Comparison of ENCODE assay signal across 30 mouse cellular contexts in the genomic region with DNA sequence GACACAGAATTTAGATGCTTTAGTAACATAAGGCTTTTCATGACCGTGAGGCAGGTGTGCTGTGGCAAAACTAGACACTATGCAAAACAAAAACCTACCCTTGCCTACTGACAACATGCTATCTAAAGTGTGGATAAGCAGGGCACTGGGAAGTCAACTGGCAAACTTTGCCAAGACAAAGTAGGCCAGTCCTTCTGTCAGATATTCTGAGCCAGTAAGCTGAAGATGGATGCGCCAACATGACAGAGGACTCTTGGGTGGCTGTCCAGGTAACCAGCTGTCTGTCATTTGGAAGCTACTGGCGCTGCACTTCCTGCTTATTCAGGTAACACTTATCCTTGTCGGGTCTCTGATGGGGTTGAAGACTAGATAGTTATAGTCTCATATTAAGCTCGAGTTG. TPM values are rescaled to one million over a fixed set of nuclear protein-coding genes. Genes with fewer than 3 reads are reported as not detected.
DNase-seq lines count a peak whose midpoint lies in the region; ATAC-seq lines count a peak whose summit lies in the region.
"Had no signal": no experiment of that assay in that cellular context is flagged by ENCODE, and none has a peak within 500 bp of the region (broad histone marks: within the 10 kb centered on the region; RNA-seq: fewer than 3 reads in every experiment).

No protein-coding gene starts in this region.

- no peak overlapping the region for H3K9ac ChIP-seq in intestine, embryonic 14.5 days (ENCODE audit: low read length)
- no peak overlapping the region for H3K9ac ChIP-seq in intestine, embryonic 16.5 days (ENCODE audit: low read depth, low read length)
- H3K9ac ChIP-seq: embryonic facial prominence, embryonic 12.5 days; embryonic facial prominence, embryonic 15.5 days; forebrain, embryonic 13.5 days; heart, embryonic 12.5 days; heart, embryonic 15.5 days; hindbrain, embryonic 14.5 days had no signal

- H3K4me3 ChIP-seq in intestine, embryonic 14.5 days (ENCODE audit: low read depth, low read length) = no peak overlapping the region
- no peak overlapping the region for H3K4me3 ChIP-seq in intestine, embryonic 16.5 days (ENCODE audit: low read length)
- H3K4me3 ChIP-seq: embryonic facial prominence, embryonic 12.5 days; embryonic facial prominence, embryonic 15.5 days; forebrain, embryonic 13.5 days; heart, adult 2 months; heart, embryonic 12.5 days; heart, embryonic 15.5 days had no signal

- no peak overlapping the region for H3K4me2 ChIP-seq in intestine, embryonic 14.5 days (ENCODE audit: low read length)
- no peak overlapping the region for H3K4me2 ChIP-seq in intestine, embryonic 16.5 days (ENCODE audit: low read depth, low read length)
- H3K4me2 ChIP-seq: embryonic facial prominence, embryonic 12.5 days; embryonic facial prominence, embryonic 15.5 days; forebrain, embryonic 13.5 days; heart, embryonic 12.5 days; heart, embryonic 15.5 days; hindbrain, embryonic 14.5 days had no signal

- H3K4me1 ChIP-seq in intestine, embryonic 14.5 days (replicated peaks; ENCODE audit: control insufficient read depth, insufficient read depth, low read length) = no peaks in the 10 kb centered on the region
- 0 out of 2 replicates have a peak, but pooled peaks cover 3% of the 10 kb centered on the region for H3K4me1 ChIP-seq in intestine, embryonic 16.5 days (ENCODE audit: control insufficient read depth, insufficient read depth, low read length)
- H3K4me1 ChIP-seq: embryonic facial prominence, embryonic 12.5 days; embryonic facial prominence, embryonic 15.5 days; forebrain, embryonic 13.5 days; heart, embryonic 12.5 days; heart, embryonic 15.5 days had no signal

- intact Hi-C loops in gastrocnemius, postnatal 14 days (cut with DNase I; ENCODE audit: low total_unique reads) = no loop called here

- no peaks in the 10 kb centered on the region for H3K27me3 ChIP-seq in intestine, embryonic 14.5 days (replicated peaks; ENCODE audit: control insufficient read depth, insufficient read depth, low read length)
- no peaks in the 10 kb centered on the region for H3K27me3 ChIP-seq in intestine, embryonic 16.5 days (replicated peaks; ENCODE audit: control insufficient read depth, insufficient read depth, low read length)
- H3K27me3 ChIP-seq: embryonic facial prominence, embryonic 12.5 days; embryonic facial prominence, embryonic 15.5 days had no signal

- WGBS in intestine, embryonic 14.5 days = 69% methylated on average over 5 of the region's 5 CpGs
- 69% methylated on average over 5 of the region's 5 CpGs for WGBS in intestine, embryonic 16.5 days

- no peak for ATAC-seq in intestine, embryonic 14.5 days (replicated peaks; ENCODE audit: low FRiP score, low TSS enrichment, low read depth)
- no peak for ATAC-seq in intestine, embryonic 16.5 days
- ATAC-seq: activated CD4-positive, CD25-positive, alpha-beta regulatory T cell, adult 4 months; forebrain, embryonic 13.5 days; forebrain, embryonic 16.5 days; hindbrain, postnatal 0 days; inflammation-experienced regulatory T-cells, adult 6 months had no signal

- peak; percentile 52 to 56 for DNase-seq in cerebellum, postnatal 10 days
- no peak for DNase-seq in cerebellum, postnatal 25 days
- DNase-seq in gastrocnemius, postnatal 10 days = peak; percentile 0
- no peak for DNase-seq in gastrocnemius, postnatal 14 days
- DNase-seq in intestine, embryonic 14.5 days (ENCODE audit: low spot score) = peak; percentile 29
- no peak for DNase-seq in spleen, adult 12 weeks (ENCODE audit: low spot score)
- DNase-seq: adrenal gland, postnatal 25 days; cerebellum, adult 2 months; cerebellum, adult 9-11 months; gastrocnemius, postnatal 25 days; heart, adult 2 months; heart, postnatal 10 days; heart, postnatal 4 days; kidney, adult 11 months had no signal

- H3K9me3 ChIP-seq in intestine, embryonic 14.5 days (ENCODE audit: control insufficient read depth, low read length) = no peaks in the 10 kb centered on the region
- H3K9me3 ChIP-seq in intestine, embryonic 16.5 days (ENCODE audit: control insufficient read depth, low read length) = no peaks in the 10 kb centered on the region
- H3K9me3 ChIP-seq: embryonic facial prominence, embryonic 12.5 days; embryonic facial prominence, embryonic 15.5 days; forebrain, embryonic 13.5 days; heart, embryonic 12.5 days; heart, embryonic 15.5 days had no signal

- H3K36me3 ChIP-seq in intestine, embryonic 14.5 days (ENCODE audit: control insufficient read depth, insufficient read depth, low read length) = no peaks in the 10 kb centered on the region
- no peaks in the 10 kb centered on the region for H3K36me3 ChIP-seq in intestine, embryonic 16.5 days (ENCODE audit: control insufficient read depth, insufficient read depth, low read length)
- H3K36me3 ChIP-seq: embryonic facial prominence, embryonic 12.5 days; embryonic facial prominence, embryonic 15.5 days; heart, embryonic 12.5 days; heart, embryonic 15.5 days had no signal

- H3K27ac ChIP-seq in intestine, embryonic 14.5 days (ENCODE audit: low read depth) = no peak overlapping the region
- H3K27ac ChIP-seq in intestine, embryonic 16.5 days (ENCODE audit: low read length) = no peak overlapping the region
- H3K27ac ChIP-seq: embryonic facial prominence, embryonic 12.5 days; embryonic facial prominence, embryonic 15.5 days; forebrain, embryonic 13.5 days; heart, adult 2 months; heart, embryonic 15.5 days; hindbrain, embryonic 14.5 days; hindbrain, postnatal 0 days had no signal

RNA-seq across cellular contexts. Expression of a gene that starts 11.8 kb away (rescaled TPM):
- total RNA-seq in gastrocnemius, postnatal 10 days (2021) = not detected
- not detected for total RNA-seq in gastrocnemius, postnatal 14 days (2021)
- polyA plus RNA-seq in intestine, embryonic 14.5 days (2014; fragmentation: Nextera tagmentation; extraction: Ambion mirVana) = 0.09 and 0.28 TPM in 2 replicates
- 0.65 and 0.88 TPM in 2 replicates for polyA plus RNA-seq in intestine, embryonic 16.5 days (2015; fragmentation: Nextera tagmentation; extraction: Ambion mirVana)
- total RNA-seq: common myeloid progenitor, adult 5-6 weeks; gastrocnemius, adult 18-20 months; gastrocnemius, postnatal 25 days; heart, adult 2 months; heart, postnatal 10 days; heart, postnatal 4 days; hindbrain, postnatal 0 days had no signal
- polyA plus RNA-seq: activated CD4-positive, CD25-positive, alpha-beta regulatory T cell, adult 4 months; cerebellum, adult 2 months; embryonic facial prominence, embryonic 12.5 days; forebrain, embryonic 13.5 days; forebrain, embryonic 16.5 days; gonadal fat pad, adult 2 months; heart, adult 2 months; heart, embryonic 12.5 days; hindbrain, embryonic 11.5 days; hindbrain, embryonic 14.5 days; hindbrain, postnatal 0 days; inflammation-experienced regulatory T-cells, adult 6 months had no signal

RNA-seq across cellular contexts. Expression of a gene that starts 20.0 kb away (rescaled TPM):
- total RNA-seq in gastrocnemius, postnatal 10 days (2021) = 10 to 100 TPM; 32.7 to 34.9 TPM
- 10 to 100 TPM; 32.7 to 33.3 TPM for total RNA-seq in gastrocnemius, postnatal 14 days (2021)
- polyA plus RNA-seq in intestine, embryonic 14.5 days (2014; fragmentation: Nextera tagmentation; extraction: Ambion mirVana) = 186 and 190 TPM in 2 replicates
- 157 and 174 TPM in 2 replicates for polyA plus RNA-seq in intestine, embryonic 16.5 days (2015; fragmentation: Nextera tagmentation; extraction: Ambion mirVana)

RNA-seq across cellular contexts. Expression of a gene that starts 27.1 kb away (rescaled TPM):
- total RNA-seq in gastrocnemius, postnatal 10 days (2021) = 10 to 100 TPM; 29.5 to 33.5 TPM
- 10 to 100 TPM; 23.3 to 25.2 TPM for total RNA-seq in gastrocnemius, postnatal 14 days (2021)
- polyA plus RNA-seq in intestine, embryonic 14.5 days (2014; fragmentation: Nextera tagmentation; extraction: Ambion mirVana) = 48.0 and 49.1 TPM in 2 replicates
- polyA plus RNA-seq in intestine, embryonic 16.5 days (2015; fragmentation: Nextera tagmentation; extraction: Ambion mirVana) = 41.7 and 43.7 TPM in 2 replicates

RNA-seq across cellular contexts. Expression of a gene that starts 29.7 kb away (rescaled TPM):
- not detected for total RNA-seq in gastrocnemius, postnatal 10 days (2021)
- total RNA-seq in gastrocnemius, postnatal 14 days (2021) = not detected
- polyA plus RNA-seq in intestine, embryonic 14.5 days (2014; fragmentation: Nextera tagmentation; extraction: Ambion mirVana) = not detected in 2 replicates
- 0.44 TPM in 1 of 2 replicates, not detected in the other for polyA plus RNA-seq in intestine, embryonic 16.5 days (2015; fragmentation: Nextera tagmentation; extraction: Ambion mirVana)
- total RNA-seq: common myeloid progenitor, adult 5-6 weeks; ES-E14; gastrocnemius, adult 18-20 months; gastrocnemius, postnatal 25 days; heart, adult 2 months; heart, postnatal 10 days; heart, postnatal 4 days; hindbrain, postnatal 0 days had no signal
- polyA plus RNA-seq: activated CD4-positive, CD25-positive, alpha-beta regulatory T cell, adult 4 months; cerebellum, adult 2 months; embryonic facial prominence, embryonic 12.5 days; embryonic facial prominence, embryonic 15.5 days; forebrain, embryonic 13.5 days; gonadal fat pad, adult 2 months; heart, adult 2 months; heart, embryonic 15.5 days; hindbrain, embryonic 11.5 days; hindbrain, postnatal 0 days had no signal

RNA-seq across cellular contexts. Expression of a gene that starts 34.9 kb away (rescaled TPM):
- total RNA-seq in gastrocnemius, postnatal 10 days (2021) = 10 to 100 TPM; 15.5 to 23.1 TPM
- total RNA-seq in gastrocnemius, postnatal 14 days (2021) = 10 to 100 TPM; 13.9 to 17.1 TPM
- 26.7 and 30.4 TPM in 2 replicates for polyA plus RNA-seq in intestine, embryonic 14.5 days (2014; fragmentation: Nextera tagmentation; extraction: Ambion mirVana)
- polyA plus RNA-seq in intestine, embryonic 16.5 days (2015; fragmentation: Nextera tagmentation; extraction: Ambion mirVana) = 22.6 and 26.2 TPM in 2 replicates

Comparison
In these comparisons a context has a peak if more than half of its experiments do, and no peak if none do; other contexts are left out.
1. DNase-seq: peak in cerebellum, postnatal 10 days (2 of 2), gastrocnemius, postnatal 10 days (single experiment) and intestine, embryonic 14.5 days (single experiment); none in cerebellum, postnatal 25 days (0 of 2), gastrocnemius, postnatal 14 days (single experiment) and spleen, adult 12 weeks (single experiment).